Mouse (Mus musculus) heart, adult 2 months (tissue): ENCODE measurements around the gene Galm. TPM values are rescaled to one million over a fixed set of nuclear protein-coding genes. Genes with fewer than 3 reads are reported as not detected.
"Not testable (repeated sequence)": the region's sequence is repeated elsewhere in the genome, so short reads cannot be mapped to it uniquely, and the experiment has no call there.

ENCODE experiments used
- DNase-seq, 2 experiments: peaks; one replicate each; pipeline ENCODE4 v3.0.0; 2021
- H3K27ac ChIP-seq: fragments of 200-600 bp; 2 replicates; pipeline ENCODE4 v1.8.1; 2022
- H3K27me3 ChIP-seq: fragments of 200-500 bp; 2 replicates; pipeline ENCODE4 v1.6.1; 2012; ENCODE audit warnings: mild to moderate bottlenecking, low read length, inconsistent platforms, mixed read lengths; ENCODE audit not compliant: control insufficient read depth, insufficient read depth
- H3K36me3 ChIP-seq: fragments of 200-500 bp; 2 replicates; pipeline ENCODE4 v1.6.1; 2012; ENCODE audit warnings: low read length, inconsistent platforms; ENCODE audit not compliant: control insufficient read depth, insufficient read depth
- H3K4me1 ChIP-seq: fragments of 200-500 bp; 2 replicates; pipeline ENCODE4 v1.6.1; 2011; ENCODE audit warnings: low read length; ENCODE audit not compliant: control insufficient read depth, insufficient read depth
- H3K4me3 ChIP-seq: fragments of 200-600 bp; 2 replicates; pipeline ENCODE4 v1.8.1; 2022
- H3K79me2 ChIP-seq: fragments of 200-500 bp; replicated peaks from 2 replicates; pipeline ENCODE4 v1.6.1; 2012; ENCODE audit warnings: mild to moderate bottlenecking, inconsistent platforms, low read length, moderate library complexity, mixed read lengths; ENCODE audit not compliant: control insufficient read depth, insufficient read depth
- H3K9ac ChIP-seq: fragments of 200-500 bp; 2 replicates; pipeline ENCODE4 v1.6.1; 2012; ENCODE audit warnings: low read depth, mild to moderate bottlenecking, control low read depth, inconsistent platforms, low read length, mixed read lengths
- CTCF ChIP-seq: fragments of 200-600 bp; IDR thresholded peaks from 2 replicates; pipeline ENCODE4 v1.8.1; 2022; ENCODE audit warnings: antibody characterized with exemption, mild to moderate bottlenecking, moderate library complexity
- EP300 ChIP-seq: fragments of 200-500 bp; IDR thresholded peaks from 2 replicates; pipeline ENCODE4 v1.6.1; 2011; ENCODE audit warnings: low read depth, low read length, control low read depth; ENCODE audit not compliant: insufficient read depth
- POLR2A ChIP-seq: fragments of 200-500 bp; IDR thresholded peaks from 2 replicates; pipeline ENCODE4 v1.6.1; 2011; ENCODE audit warnings: mild to moderate bottlenecking, low read depth, low read length, control low read depth; ENCODE audit not compliant: insufficient read depth
- WGBS: fragments of 180-500 bp; shearing (Covaris S2); methylation state at CpG from one replicate; pipeline ENCODE4 v1.1.7; 2018; 5-methylcytosine and 5-hydroxymethylcytosine counted together
- intact Hi-C: fragments of 180-260 bp; cut with DNase I; formaldehyde crosslinking; loops from one replicate; pipeline ENCODE4 v1.15.1; 2025
- polyA plus RNA-seq: library from polyadenylated mRNA; depleted of rRNA; stranded (reverse); fragments of >200 nt; gene quantifications from 2 replicates; pipeline ENCODE4 v1.2.3, GENCODE M21; 2012; rRNA removed
- total RNA-seq, 2 experiments: library from RNA; stranded (reverse); gene quantifications; 2 replicates each; pipeline ENCODE4 v1.2.3; 2021

The Galm gene
- total and polyA plus RNA-seq, 3 experiments: 17.9 to 19.8 (median 19.6) TPM

- Histone ChIP-seq H3K27me3 (no peaks in the 10 kb centered on the region), H3K36me3 (no peaks in the 10 kb centered on the region), H3K9ac (peak within 1 kb of the TSS; percentile 81), H3K27ac (peak within 1 kb of the TSS; percentile 86), H3K4me3 (peak within 1 kb of the TSS; percentile 59), H3K79me2 (no peaks in the 10 kb centered on the region), H3K4me1 (peaks cover 2% of the 10 kb centered on the region)
- DNase-seq: peak; percentile 86 to 88
- under 1% methylated on average over 33 of the region's 33 CpGs for WGBS
- peak; percentile 82 for TF ChIP-seq POLR2A
- TF ChIP-seq EP300: no peak
- 0 out of 2 replicates have a peak, but pooled peaks have one; percentile 3 for TF ChIP-seq CTCF
- intact Hi-C loops: loop anchor here (1.0 kb wide), 1 partner anchor 18 kb away; no protein-coding TSS in a partner anchor
Measured at GRCm38 (mm10) chr17:80224326-80225116, 97.2 kb downstream of the Galm start, which contains the start of gene Gemin6. Gene Gemin6 (plus strand): TSS chr17:80224441.

- intact Hi-C loops, H3K27me3 ChIP-seq, DNase-seq, H3K4me1 ChIP-seq, H3K36me3 ChIP-seq, H3K79me2 ChIP-seq, H3K9ac ChIP-seq, H3K27ac ChIP-seq: not testable (repeated sequence)
- 50% methylated on average over 5 of the region's 5 CpGs for WGBS
- peak overlapping the region; percentile 59; the same call in 1 of the 2 replicates for H3K4me3 ChIP-seq
Measured at GRCm38 (mm10) chr17:80225142-80225541, 97.9 kb downstream of the Galm start.

- H3K4me1 ChIP-seq: peaks cover 2% of the 10 kb centered on the region
- intact Hi-C loops: no loop called here
- no peaks in the 10 kb centered on the region for H3K79me2 ChIP-seq
- no peak overlapping the region for H3K27ac ChIP-seq
- H3K36me3 ChIP-seq: no peaks in the 10 kb centered on the region
- DNase-seq: peak in 1 of 2 experiments; percentile 37
- no peak overlapping the region for H3K4me3 ChIP-seq
- TF ChIP-seq EP300: no peak
- TF ChIP-seq POLR2A: no peak
- no peak for TF ChIP-seq CTCF
- no peaks in the 10 kb centered on the region for H3K27me3 ChIP-seq
- no peak overlapping the region for H3K9ac ChIP-seq
- WGBS: 49% methylated on average over 2 of the region's 2 CpGs
Measured at GRCm38 (mm10) chr17:80229396-80229795, 102.1 kb downstream of the Galm start.

GRCm38 (mm10) chr17:80233844-80234243 lies 106.6 kb downstream of the Galm start:
- Histone ChIP-seq H3K27me3 (no peaks in the 10 kb centered on the region), H3K9ac (no peak overlapping the region), H3K27ac (no peak overlapping the region), H3K36me3 (no peaks in the 10 kb centered on the region), H3K4me1 (no peaks in the 10 kb centered on the region), H3K79me2 (no peaks in the 10 kb centered on the region), H3K4me3 (no peak overlapping the region)
- intact Hi-C loops: no loop called here
- DNase-seq: no peak
- WGBS: 86% methylated on average over 5 of the region's 5 CpGs
- TF ChIP-seq CTCF (no peak), POLR2A (no peak), EP300 (no peak)

GRCm38 (mm10) chr17:80234376-80234775 lies 107.1 kb downstream of the Galm start:
- intact Hi-C loops: no loop called here
- Histone ChIP-seq H3K4me3 (no peak overlapping the region), H3K36me3 (no peaks in the 10 kb centered on the region), H3K27ac (no peak overlapping the region), H3K79me2 (no peaks in the 10 kb centered on the region), H3K4me1 (no peaks in the 10 kb centered on the region), H3K27me3 (no peaks in the 10 kb centered on the region), H3K9ac (no peak overlapping the region)
- no peak for TF ChIP-seq POLR2A
- TF ChIP-seq CTCF: no peak
- no peak for TF ChIP-seq EP300
- DNase-seq: no peak
- WGBS: 73% methylated on average over 7 of the region's 7 CpGs

Other genes starting within 250 kb of the Galm start
- gene Atl2, start 231.3 kb upstream of the Galm start, total RNA-seq: 10 to 100 TPM; 31.9 to 36.4 TPM
- 16.0 and 26.3 TPM in 2 replicates for gene Atl2, start 231.3 kb upstream of the Galm start, polyA plus RNA-seq
- gene Hnrnpll, start 65.1 kb upstream of the Galm start, total RNA-seq: 10 to 100 TPM; 19.9 to 23.7 TPM
- 7.5 and 14.2 TPM in 2 replicates for gene Hnrnpll, start 65.1 kb upstream of the Galm start, polyA plus RNA-seq
- 10 to 100 TPM; 38.5 to 44.5 TPM for gene Srsf7, start 79.8 kb downstream of the Galm start, total RNA-seq
- 27.4 and 49.5 TPM in 2 replicates for gene Srsf7, start 79.8 kb downstream of the Galm start, polyA plus RNA-seq
- gene Ttc39d, start 80.0 kb downstream of the Galm start, total RNA-seq: under 1 TPM in 1 of 2 experiments, not detected in 1; 0.10 TPM
- 0.18 TPM in 2 replicates for gene Ttc39d, start 80.0 kb downstream of the Galm start, polyA plus RNA-seq
- 1 to 10 TPM; 3.6 to 4.4 TPM for gene Gemin6, start 97.0 kb downstream of the Galm start, total RNA-seq
- 2.3 and 4.9 TPM in 2 replicates for gene Gemin6, start 97.0 kb downstream of the Galm start, polyA plus RNA-seq
- gene Morn2, start 162.7 kb downstream of the Galm start, total RNA-seq: 10 to 100 TPM; 15.4 to 15.6 TPM
- gene Morn2, start 162.7 kb downstream of the Galm start, polyA plus RNA-seq: 9.1 and 9.5 TPM in 2 replicates
- gene Dhx57, start 163.0 kb downstream of the Galm start, total RNA-seq: 1 to 10 TPM; 5.4 to 6.0 TPM
- 3.9 and 6.9 TPM in 2 replicates for gene Dhx57, start 163.0 kb downstream of the Galm start, polyA plus RNA-seq
- gene Arhgef33, start 179.9 kb downstream of the Galm start, total RNA-seq: under 1 TPM in 1 of 2 experiments, not detected in 1; 0.18 TPM
- 0.06 TPM in 1 of 2 replicates, not detected in the other for gene Arhgef33, start 179.9 kb downstream of the Galm start, polyA plus RNA-seq
- not detected for gene Gm10190, start 246.1 kb downstream of the Galm start, total RNA-seq
- not detected in 2 replicates for gene Gm10190, start 246.1 kb downstream of the Galm start, polyA plus RNA-seq